Mouse (Mus musculus) heart, adult 11 months (tissue): ENCODE data around the gene Chchd5.

ENCODE experiments used
- DNase-seq: peaks from one replicate; pipeline ENCODE4 v3.0.0; 2022

The Chchd5 gene

GRCm38 (mm10) chr2:129164815-129165214 is 35.3 kb downstream of the Chchd5 start:
- DNase-seq: no peak

- peak; percentile 92 for DNase-seq
Measured at GRCm38 (mm10) chr2:129166466-129167463, 37.3 kb downstream of the Chchd5 start.

GRCm38 (mm10) chr2:129173386-129173785 is 43.9 kb downstream of the Chchd5 start:
- no peak for DNase-seq

GRCm38 (mm10) chr2:129174474-129174873 is 45.0 kb downstream of the Chchd5 start:
- DNase-seq: peak; percentile 95

GRCm38 (mm10) chr2:129175636-129176035 is 46.1 kb downstream of the Chchd5 start:
- DNase-seq: peak; percentile 92

- DNase-seq: peak; percentile 74
Measured at GRCm38 (mm10) chr2:129176676-129177420, 47.3 kb downstream of the Chchd5 start.

GRCm38 (mm10) chr2:129177661-129178060 is 48.2 kb downstream of the Chchd5 start:
- DNase-seq: no peak

- no peak for DNase-seq
Measured at GRCm38 (mm10) chr2:129178182-129178908, 48.8 kb downstream of the Chchd5 start.

GRCm38 (mm10) chr2:129179946-129180853 is 50.7 kb downstream of the Chchd5 start:
- DNase-seq: no peak

- DNase-seq: no peak
Measured at GRCm38 (mm10) chr2:129181509-129181908, 52.0 kb downstream of the Chchd5 start.

GRCm38 (mm10) chr2:129182412-129182811 is 52.9 kb downstream of the Chchd5 start:
- DNase-seq: no peak

- DNase-seq: peak; percentile 94
Measured at GRCm38 (mm10) chr2:129183561-129184031, 54.1 kb downstream of the Chchd5 start.
